Mouse (Mus musculus): ENCODE data around the gene Il10ra. TPM values are rescaled to one million over a fixed set of nuclear protein-coding genes. Genes with fewer than 3 reads are reported as not detected.
A peak's percentile ranks its signal among the peaks of the same experiment; 100 is the strongest.

Gene Il10ra
- total RNA-seq (2021): under 1 TPM; 0.43 to 0.64 TPM
- long read RNA-seq, experiment 1, partial matches to known transcripts: 0 of 1 reads
- long read RNA-seq, experiment 1, other reads (novel, unspliced or antisense): 0 of 1 reads
- long read RNA-seq, experiment 2: 0 reads

- DNase-seq (ENCODE audit: low spot score): no peak
These were observed at the start of gene Il10ra for GRCm38 (mm10) chr9:45268597-45269325. Il10ra (minus strand) TSS chr9:45269149.

DNA sequence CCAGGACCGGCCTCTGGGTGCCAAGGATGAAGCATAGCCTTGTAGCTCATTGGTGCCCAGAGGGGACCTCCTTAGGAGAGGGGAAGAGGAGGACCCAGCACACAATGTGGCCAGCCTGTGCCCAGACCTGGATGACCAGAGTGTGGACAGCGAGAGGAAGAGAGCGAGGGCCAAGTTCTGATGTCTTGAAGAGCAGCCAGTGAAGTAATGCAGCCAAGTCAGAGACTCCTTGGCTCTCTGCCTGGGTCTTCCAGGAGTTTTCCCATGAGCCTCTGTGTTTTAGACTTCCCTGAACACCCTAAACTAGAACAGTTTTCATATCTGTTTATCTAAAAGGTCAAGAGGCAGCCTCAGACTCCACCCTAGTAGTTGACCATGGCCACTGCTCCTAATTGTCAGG lies 48.7 kb upstream of the Il10ra start:
- peak; percentile 38 for DNase-seq (ENCODE audit: low spot score)

DNA sequence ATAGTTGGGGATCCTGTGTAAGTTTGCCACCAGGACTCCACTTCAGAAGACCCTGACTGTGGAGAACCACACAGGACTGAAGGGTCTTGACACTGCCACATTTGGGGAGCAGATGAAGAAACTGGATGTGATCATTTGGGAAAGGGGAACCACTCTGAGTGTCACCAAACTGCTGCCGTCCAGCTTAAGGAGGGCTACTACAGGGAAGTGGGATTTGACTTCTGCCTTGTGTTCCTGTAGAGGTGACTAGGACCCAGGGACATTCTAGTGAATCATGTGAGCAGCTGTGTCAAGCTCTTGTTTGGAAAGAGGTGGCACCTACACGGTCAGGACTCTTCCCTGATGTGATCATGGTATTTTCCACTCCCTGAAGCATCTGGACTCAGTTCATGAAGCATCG lies 45.0 kb upstream of the Il10ra start:
- DNase-seq (ENCODE audit: low spot score): no peak

DNA sequence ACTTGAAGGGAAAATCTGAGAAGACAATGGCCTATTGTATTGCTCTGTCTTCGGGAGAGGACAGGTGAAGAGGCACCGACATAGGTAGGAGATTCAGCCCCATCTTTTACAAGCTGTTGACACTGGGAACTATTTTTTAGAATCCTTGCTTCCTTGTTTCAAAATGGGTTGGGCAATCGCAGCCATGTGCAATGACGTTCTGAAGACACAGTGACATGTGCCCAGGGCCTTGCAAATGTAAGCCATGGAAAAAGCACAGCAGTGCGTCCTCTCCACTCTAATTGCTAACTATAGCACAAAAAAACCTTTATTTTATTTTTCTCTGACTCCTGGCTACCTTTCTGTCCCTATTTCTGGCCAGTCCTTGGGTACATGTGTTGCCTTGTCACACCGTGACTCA lies 42.9 kb upstream of the Il10ra start:
- DNase-seq (ENCODE audit: low spot score): no peak

DNA sequence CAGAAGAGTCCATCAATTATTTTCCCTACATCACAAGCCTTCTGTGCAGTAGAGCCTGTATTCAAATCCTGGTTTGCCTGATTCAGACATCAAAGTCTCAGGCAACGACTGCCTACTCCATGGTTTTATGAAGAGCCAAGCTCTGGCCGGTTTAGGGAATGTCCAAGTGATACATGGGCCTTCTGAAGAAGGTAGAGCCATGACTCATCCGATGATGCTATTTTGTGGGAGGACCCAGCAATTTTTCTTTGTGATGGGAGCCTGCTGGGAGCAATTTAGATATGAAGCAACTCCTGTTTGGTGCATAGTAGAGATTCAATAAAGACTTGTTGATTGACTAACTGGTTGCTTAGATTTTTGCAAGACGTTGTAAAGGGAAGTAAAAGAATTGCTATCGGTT lies 39.6 kb upstream of the Il10ra start:
- no peak for DNase-seq (ENCODE audit: low spot score)

DNA sequence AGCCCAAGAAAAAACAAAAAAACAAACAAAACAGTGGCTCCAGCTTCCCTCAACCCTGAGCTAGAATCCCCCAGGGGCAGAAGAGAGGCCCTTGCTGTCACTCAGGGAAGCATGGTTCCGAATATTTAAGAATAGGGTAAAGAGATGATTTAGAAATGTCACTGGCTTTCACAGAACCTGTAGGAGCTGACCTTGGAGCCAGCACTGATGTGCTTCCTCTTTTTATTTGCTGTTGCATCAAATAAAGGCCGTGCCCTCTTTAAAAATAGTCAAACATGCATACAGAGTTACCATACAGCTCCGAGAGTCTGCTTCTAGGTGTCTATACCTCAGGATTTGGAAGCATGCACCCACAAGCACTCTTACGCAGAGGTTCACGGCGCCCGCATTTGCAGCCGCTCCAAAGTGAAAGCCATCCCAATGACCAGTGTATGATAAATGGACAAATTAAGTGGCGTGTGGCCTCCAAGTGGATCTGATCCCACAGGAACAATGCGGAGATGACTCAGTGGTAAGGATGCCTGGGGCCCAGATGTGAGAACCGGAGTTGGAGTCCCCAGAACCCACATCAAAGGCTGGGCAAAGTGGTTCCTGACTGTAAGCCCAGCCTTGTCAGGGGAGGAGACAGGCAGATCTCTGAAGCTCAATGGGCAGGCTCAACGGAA lies 37.9 kb upstream of the Il10ra start:
- DNase-seq (ENCODE audit: low spot score): no peak

GRCm38 (mm10) chr9:45301771-45302170 lies 32.8 kb upstream of the Il10ra start:
- DNase-seq (ENCODE audit: low spot score): no peak

DNA sequence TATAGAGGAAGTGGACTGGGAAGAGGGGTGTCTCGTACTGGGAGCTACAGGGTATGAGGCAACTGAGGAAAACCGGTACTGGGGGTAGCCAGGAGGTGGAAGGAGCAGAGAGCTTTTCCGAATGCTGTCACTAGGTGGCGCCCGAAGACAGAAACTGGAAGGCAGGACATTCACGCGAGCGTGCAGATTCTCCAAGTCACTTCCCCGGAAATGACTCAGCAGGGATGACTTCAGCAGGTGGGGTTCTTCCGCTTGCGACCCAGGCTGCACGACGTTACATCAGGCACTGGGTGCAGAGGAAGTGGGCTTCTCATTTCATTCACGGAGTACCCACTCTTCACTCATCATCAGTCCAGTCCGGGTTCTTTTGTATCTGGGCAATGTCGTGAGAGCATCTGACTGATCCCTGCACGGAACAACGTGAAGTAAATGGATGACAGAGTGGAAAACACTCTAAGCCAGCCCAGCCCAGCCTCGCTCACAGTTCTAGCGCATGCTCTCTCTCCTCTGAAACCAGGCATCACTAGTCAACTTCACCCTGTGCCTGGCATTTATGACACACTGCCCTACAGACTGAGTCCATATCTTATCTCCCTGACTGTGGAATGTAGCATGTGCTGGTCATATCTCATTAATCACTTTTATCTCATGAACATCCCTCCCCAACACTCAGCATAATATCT lies 31.6 kb upstream of the Il10ra start:
- peak; percentile 94 for DNase-seq (ENCODE audit: low spot score)

DNA sequence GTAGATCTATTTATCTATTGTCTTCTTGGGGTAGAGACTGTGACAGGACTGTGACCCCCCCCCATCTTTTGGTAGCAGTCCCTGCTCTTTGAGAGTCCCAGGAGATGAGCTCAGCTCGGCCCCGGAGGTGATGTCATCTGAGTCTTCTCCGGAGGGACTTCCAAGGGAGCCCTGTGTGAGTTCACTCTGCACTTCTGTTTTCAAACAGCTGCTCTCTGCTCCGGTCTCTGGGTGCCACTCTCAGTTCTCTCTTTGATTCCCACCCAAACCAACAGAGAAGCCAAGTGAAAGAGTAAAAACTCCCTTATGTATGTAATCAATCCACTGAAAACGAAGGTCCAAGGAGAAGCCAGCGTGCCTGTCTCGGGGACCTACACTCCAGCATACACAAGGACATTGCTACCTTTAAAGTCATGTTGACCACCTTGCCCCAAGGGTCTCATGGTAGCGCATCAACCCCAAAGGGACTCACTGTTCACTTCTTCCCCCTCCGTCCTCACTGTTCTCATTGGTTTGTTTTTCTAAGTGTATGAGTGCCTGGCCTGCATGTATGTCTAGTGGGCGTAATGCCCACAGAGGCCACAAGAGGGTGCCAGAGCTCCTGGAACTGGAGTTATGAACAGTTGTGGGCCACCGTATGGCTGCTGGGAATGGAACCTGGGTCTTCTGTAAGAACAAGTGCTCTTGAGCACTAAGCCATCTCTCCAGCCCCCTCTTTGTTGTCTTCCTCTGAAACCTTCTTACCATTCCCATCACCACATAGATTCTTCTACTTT lies 30.5 kb upstream of the Il10ra start:
- no peak for DNase-seq (ENCODE audit: low spot score)

DNA sequence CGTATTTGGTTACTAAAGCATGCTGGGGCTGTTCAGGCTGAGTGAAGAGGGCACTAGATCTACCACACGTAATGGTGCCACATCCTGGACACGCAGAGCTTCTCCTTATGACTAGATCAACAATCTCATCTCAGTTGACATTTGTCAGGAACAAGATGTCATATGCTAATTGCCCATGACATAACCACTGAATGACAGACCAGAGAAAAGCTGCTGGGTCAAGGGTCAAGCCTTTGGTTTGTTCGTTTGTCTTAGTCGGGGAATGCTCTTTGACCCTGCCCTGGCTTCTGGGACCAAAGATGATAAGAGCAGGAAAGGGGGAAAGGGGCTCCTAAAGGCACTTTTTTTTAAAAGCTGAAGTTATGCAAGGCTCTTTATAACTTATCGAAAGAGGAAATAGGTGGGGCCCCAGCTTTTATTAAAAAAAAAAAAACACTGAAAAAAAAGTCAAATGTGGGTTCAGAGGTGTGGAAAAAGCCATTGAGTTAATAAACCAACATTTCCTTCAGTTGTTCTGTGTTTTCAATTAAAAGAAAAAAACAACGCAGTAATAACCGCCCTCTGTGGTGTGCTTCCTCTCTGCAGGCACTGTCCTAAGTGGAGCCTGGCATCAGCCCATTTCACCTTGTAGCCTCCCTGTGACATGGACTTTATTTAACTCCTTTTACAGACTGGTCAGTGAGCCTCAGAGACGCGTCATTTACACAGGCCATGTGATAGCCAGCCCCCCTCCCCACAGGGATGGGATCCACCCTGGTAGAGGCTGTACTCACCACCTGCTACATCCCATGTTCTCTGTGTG lies 25.5 kb upstream of the Il10ra start:
- DNase-seq (ENCODE audit: low spot score): no peak

DNA sequence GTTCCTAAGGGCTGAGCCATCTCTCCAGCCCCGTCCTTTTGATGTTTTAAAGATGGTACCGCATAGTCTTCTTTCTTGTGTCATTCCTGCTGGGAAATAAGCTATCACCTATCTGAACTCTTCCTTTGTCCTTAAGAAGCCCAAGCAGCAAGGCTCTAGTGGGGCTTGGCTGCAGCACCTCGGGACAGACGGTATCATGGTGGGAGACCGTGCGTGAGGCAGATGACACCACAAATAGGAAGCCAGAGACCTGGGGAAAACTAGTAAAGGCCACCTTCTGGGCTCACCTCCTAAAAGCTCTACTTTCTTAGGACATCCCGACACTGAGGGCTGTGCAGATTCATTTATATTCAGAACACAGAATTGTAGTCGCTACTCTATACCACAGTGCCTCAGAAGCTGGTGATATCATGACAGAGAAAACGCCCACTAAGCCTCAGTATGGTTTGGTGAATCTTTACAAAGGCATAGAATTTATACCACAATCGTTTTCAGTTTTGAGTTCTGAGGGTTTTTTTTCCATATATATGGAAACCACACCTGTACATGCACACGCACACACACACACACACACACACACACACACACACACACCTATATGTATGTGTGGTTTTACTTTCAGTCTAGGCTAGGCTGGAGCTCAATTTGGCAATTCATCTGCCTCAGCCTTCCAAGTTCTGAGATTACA lies 22.7 kb upstream of the Il10ra start:
- no peak for DNase-seq (ENCODE audit: low spot score)

DNA sequence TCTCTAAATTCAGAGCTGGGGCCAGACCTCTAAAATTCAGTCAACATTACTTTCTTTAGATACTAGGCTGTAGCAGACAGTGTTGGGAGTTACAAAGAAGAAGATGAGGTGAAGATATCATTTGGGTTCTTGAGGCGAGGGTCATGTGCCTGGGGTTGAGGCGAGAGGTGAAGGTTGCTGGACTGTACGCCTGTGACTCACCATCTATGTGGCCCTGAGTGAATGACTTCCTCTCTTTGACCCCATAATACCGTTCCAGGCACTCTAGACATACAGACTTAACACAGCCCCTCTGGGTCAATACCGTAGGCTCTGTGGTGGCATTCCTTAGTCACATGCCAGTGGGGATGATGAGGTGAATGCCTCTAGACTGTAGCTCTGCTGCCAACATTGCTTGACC lies 13.5 kb upstream of the Il10ra start:
- no peak for DNase-seq (ENCODE audit: low spot score)

DNA sequence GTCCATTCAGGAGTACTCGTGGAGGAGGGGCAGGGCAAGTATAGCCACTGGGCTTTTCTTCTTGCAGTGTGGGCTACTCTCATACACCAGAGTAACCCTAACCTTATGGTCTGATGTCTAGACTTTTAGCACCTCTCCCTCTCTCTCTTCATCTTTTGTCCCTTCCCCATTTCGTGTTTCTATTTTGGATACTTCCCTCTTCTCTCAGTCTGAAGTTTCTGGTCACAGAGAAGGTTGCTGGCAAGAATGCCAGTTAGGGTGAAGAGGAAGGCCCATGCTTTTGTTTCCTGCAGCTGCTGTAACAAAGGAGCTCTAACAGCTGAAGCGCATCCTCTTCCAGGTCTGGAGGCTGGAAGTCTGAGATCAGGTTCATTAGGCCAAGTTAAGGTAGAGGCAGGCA lies 11.9 kb upstream of the Il10ra start:
- DNase-seq (ENCODE audit: low spot score): no peak

DNA sequence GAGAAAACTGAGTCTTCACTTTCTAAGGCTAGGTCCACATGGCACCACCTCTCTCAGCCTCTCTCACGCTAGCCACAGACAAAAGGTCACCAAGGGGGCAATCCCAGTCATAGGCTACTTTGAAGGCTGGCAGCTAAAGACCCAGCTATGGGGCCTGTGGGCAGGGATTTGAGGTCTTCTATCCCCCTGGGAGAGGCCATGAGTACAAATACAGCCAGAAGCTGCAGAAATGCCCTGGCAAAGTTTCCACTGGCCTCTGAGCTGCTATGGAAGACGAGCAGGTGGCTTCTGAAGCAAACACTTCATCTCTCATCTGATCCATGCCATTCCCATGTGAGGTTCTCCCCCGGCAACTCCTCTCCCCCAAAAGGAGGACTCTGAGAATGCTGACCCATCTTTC lies 11.1 kb upstream of the Il10ra start:
- DNase-seq (ENCODE audit: low spot score): no peak

DNA sequence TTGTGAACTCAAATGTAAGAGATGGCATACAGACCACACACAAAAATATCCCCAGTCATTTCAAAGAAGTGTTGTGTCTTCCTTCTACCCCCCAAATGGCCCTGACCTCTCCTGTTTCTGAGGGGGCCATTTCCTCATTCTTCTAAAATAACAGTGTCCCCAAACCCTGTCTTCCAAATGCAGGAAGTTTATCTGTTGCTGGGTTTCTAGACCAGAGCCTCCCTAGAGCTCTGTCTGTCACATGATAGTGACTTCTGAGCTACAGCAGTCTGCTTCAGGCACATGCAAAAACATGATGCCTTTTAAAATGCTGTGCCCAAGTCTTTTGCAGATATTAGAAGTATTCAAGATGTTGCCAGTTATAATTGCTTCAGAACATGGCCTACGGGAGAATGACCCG lies 5.7 kb upstream of the Il10ra start:
- no peak for DNase-seq (ENCODE audit: low spot score)

- no peak for DNase-seq (ENCODE audit: low spot score)
These were observed 5.3 kb upstream of the Il10ra start for GRCm38 (mm10) chr9:45274218-45274617.

DNA sequence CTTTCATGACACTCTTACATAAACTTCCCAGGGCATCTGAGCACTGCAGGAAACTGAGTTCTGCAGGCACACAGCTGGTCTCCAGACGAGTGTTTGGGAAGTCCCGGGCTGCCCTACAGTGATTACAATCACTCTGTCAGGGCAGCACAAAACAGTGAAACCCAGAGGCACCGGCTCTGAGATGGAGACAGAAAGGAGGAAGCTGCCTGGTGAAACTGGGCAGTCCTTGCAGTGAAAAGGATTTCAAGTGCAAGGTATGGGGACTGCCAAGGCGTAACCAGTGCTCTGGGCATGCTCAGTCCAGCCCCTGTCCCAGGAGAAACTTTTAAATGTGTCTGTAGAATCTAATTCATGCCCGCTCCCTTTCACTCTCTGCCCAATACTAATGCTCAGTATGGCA lies 3.3 kb upstream of the Il10ra start:
- no peak for DNase-seq (ENCODE audit: low spot score)

DNA sequence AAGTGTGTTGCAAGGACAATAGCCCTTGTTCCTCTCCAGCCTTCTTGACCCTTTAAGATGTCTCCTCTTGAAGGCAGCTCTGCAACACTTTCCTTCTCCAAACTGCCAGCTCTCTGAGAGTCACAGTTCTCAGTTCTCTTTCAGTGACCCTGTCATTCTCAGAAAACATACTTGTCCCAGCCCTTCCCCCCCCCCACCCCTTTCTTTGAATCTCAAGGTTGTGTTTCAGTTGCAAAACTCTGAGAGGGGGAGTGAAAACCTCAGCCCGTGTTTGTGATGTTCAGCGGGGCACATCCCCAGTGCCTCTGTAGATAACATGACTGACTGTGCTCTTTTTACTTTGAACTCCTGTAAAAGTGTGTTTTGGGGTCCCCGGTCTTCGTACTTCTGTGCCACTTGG lies 870 bp downstream of the Il10ra start:
- DNase-seq (ENCODE audit: low spot score): no peak

- DNase-seq (ENCODE audit: low spot score): no peak
These were observed 1.9 kb downstream of the Il10ra start for GRCm38 (mm10) chr9:45267099-45267498.

GRCm38 (mm10) chr9:45261872-45262271 lies 7.1 kb downstream of the Il10ra start:
- DNase-seq (ENCODE audit: low spot score): no peak

Data from gastrocnemius, adult 18-20 months (tissue).